Mouse (Mus musculus): ENCODE measurements around the gene 1190005I06Rik.
A peak's percentile ranks its signal among the peaks of the same experiment; 100 is the strongest.

Gene 1190005I06Rik

DNA sequence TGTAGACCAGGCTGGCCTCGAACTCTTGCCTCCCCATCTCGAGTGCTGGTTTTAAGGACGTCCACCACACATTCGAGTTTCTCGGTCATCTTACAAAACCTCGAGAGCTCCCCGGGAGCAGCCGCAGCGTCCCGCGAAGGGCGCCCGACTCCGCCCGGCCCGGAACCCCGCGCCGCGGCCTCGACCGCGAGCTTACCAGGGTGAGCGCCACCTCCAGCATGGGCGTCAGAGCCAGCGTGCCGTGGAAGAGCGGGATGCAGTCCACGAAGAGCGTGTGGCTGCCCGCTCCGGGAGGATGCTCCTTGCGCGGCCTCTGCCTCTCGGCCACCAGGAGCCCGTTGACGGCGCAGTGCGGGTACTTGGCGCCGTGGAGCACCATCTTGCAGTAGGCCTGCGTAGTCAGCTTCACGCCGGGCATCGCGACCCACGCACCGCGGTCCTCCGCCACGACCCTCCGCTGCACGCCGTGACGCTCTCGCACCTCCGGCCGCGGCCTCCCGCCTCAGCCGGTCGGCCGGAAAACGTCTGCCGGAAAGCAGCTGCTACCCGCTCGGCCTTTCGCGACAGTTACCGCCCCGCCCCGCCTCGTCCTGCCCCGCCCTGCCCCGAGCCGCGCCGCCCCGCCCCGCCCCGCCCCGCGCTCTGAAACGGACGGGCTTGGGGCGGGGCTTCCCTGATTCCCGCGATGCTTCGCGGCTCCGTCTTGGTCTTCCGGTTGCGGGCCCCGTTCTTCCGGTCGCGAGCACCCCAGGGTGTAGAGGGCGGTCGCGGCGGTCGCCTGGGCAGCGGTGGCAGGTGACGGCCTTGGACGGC, 20.3 kb upstream of the 1190005I06Rik start, which contains the start of the genes Gm27021 and Cox4i1:
TSS of gene Gm27021 (minus strand) at position 519 of the 813 bp plus-strand sequence.
TSS of gene Cox4i1 (plus strand) at position 662 of the 813 bp plus-strand sequence.
- peak; percentile 90 for DNase-seq (ENCODE audit: low spot score)

GRCm38 (mm10) chr8:120666807-120667470, 19.5 kb upstream of the 1190005I06Rik start:
- DNase-seq (ENCODE audit: low spot score), result no peak

- DNase-seq (ENCODE audit: low spot score), result no peak
Measured at GRCm38 (mm10) chr8:120665726-120666455, 18.5 kb upstream of the 1190005I06Rik start.

GRCm38 (mm10) chr8:120664566-120664965, 17.1 kb upstream of the 1190005I06Rik start:
- no peak for DNase-seq (ENCODE audit: low spot score)

DNA sequence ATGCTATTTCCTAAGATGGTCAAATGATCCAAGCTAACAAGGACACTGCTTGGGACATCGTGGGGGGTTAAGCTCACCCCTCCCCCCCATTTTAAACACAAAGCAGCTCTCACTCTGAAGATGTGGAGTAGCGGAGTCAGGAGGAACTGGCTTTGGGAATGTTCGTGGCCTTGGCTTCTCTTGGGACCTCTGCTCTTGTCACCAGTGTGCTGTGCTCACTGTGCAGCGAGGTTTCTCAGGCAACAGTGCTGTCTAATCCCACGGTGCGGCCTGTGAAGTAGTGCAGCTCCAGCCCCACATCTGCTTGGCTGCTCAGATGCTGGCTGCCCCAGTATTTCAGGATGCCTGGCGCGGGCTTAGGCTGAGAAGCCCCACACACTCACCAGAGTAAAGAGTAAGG, 10.0 kb upstream of the 1190005I06Rik start:
- DNase-seq (ENCODE audit: low spot score), result no peak

GRCm38 (mm10) chr8:120656322-120657052, 9.1 kb upstream of the 1190005I06Rik start:
- no peak for DNase-seq (ENCODE audit: low spot score)

DNA sequence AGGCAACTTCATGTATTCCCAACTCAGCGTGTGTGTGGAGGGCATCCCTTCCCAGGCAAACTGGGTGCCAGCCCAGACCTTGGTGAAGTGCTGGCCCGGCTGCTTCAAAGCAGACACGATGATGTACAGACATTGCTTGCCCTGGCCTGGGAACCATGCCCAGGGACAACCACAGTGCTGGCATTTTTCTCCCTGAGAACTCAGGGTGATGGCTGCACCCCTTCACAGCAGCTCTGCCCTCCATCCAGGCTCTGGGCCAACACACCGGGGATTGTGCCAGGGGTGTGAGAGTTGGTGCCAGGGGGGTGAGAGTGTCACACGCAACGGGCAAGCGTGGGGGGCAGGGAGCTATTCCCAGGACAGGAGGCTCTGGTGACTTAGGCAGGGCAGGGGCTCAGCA, 2.8 kb downstream of the 1190005I06Rik start:
- no peak for DNase-seq (ENCODE audit: low spot score)

DNA sequence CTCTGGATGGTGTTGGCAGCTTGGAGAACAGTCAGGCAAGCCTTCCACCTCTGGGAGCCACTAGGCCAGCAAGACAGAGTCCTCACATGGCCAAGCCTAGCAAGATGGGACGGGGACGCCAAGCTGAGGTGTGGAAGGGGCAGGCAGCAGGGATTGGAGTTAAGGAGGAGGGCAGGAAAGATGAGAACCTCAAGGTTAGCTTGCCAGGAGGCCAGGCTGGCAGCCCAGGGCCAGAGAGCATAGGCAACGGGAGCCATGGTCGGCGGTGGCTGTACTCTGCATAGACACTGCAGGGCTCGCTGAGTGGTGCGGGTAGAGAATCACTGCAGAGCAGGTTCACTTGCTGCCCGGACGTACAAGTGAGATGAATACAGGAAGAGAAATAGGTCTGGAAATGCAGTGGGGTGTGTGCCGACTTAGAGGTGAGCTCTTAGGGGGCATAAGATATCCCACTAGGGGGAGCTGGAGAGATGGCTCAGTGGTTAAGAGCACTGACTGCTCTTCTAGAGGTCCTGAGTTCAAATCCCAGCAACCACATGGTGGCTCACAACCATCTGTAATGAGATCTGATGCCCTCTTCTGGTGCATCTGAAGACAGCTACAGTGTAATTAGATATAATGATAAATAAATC, 5.3 kb downstream of the 1190005I06Rik start:
- no peak for DNase-seq (ENCODE audit: low spot score)

- no peak for DNase-seq (ENCODE audit: low spot score)
Measured at GRCm38 (mm10) chr8:120641245-120641644, 6.2 kb downstream of the 1190005I06Rik start.

DNA sequence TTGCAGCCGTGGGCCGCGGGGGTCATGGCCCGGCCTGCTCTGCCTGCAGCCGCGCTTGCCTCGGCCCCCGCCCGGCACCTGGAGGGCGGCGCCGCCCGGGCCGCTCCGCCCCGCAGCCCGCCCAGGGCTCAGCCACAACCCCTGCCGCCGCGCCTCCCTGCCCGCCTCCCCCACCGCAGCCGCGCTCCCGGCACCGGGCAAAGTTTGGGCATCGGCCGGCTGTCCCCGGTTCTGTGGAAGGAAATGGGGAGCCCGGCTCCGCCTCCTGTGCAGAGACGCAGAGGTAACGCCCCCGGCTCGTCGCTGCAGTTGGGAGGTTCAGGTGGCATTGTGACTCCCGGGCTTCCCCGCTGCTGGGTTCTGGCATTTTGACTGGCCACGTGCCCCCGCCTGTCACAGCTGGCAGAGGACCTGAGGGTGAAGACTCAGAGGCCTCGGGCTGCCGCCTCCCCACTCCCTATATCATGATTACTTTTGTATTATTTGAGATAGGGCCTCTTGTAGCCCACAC, 13.0 kb downstream of the 1190005I06Rik start:
- DNase-seq (ENCODE audit: low spot score), result peak; percentile 18

GRCm38 (mm10) chr8:120633665-120634271, 13.7 kb downstream of the 1190005I06Rik start:
- DNase-seq (ENCODE audit: low spot score), result no peak

DNA sequence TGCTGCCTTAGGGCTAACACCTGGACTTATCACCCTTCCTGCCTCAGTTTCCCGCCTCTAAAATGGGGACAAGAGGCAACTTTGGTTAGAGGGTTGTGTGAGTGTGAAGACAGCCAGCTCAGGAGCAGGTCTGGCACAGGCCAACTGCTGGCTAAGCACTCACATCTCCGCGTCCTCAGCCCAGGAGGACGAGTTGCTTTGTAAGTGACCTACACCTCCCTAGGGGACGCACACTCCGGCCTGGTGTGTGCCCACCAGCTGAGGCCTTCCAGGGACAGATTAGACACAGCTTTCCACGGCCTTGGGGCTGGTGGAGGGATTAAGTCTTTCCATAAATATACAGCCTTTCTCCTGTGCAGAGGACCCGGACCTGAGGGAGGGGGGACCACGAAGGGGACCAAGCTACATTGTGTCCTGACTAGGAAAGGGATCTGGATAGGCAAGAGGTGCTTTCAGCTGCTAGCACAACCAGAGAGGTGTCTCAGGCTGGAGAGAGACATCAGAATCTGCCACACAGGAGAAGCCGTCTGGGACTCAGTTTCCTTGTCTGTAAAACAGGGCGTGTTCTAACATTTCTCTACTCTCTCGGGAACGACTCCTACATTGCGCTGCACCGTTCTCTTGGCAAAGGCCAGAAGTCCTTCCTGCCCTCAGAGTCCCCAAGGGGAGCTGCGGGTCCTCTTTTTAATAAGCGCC, 14.3 kb downstream of the 1190005I06Rik start:
- no peak for DNase-seq (ENCODE audit: low spot score)

- DNase-seq (ENCODE audit: low spot score), result no peak
Measured at GRCm38 (mm10) chr8:120631441-120632375, 15.7 kb downstream of the 1190005I06Rik start.

GRCm38 (mm10) chr8:120630848-120631247, 16.6 kb downstream of the 1190005I06Rik start:
- DNase-seq (ENCODE audit: low spot score), result no peak

GRCm38 (mm10) chr8:120630031-120630430, 17.4 kb downstream of the 1190005I06Rik start:
- DNase-seq (ENCODE audit: low spot score), result no peak

GRCm38 (mm10) chr8:120627298-120627697, 20.1 kb downstream of the 1190005I06Rik start:
- DNase-seq (ENCODE audit: low spot score), result no peak

DNA sequence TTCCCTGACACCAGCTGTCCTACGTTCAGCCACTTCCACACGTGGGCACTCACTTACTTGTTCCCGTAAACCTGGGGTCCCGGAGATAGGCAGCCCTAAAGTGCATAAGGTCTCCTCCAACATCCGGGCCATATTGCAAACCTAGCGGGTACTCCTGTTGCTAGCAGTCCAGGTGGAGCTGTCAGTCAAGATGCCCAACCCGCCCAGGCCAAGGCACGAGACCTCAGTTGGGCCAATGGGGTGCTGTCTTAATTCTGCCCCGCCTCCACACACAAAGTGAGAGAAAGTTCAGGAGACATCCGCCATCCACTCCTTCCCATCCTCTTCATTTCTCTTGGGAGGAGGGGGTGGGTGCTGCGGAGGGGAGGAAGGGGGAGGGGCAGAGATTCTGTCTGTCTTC, 21.0 kb downstream of the 1190005I06Rik start:
- DNase-seq (ENCODE audit: low spot score), result no peak

DNA sequence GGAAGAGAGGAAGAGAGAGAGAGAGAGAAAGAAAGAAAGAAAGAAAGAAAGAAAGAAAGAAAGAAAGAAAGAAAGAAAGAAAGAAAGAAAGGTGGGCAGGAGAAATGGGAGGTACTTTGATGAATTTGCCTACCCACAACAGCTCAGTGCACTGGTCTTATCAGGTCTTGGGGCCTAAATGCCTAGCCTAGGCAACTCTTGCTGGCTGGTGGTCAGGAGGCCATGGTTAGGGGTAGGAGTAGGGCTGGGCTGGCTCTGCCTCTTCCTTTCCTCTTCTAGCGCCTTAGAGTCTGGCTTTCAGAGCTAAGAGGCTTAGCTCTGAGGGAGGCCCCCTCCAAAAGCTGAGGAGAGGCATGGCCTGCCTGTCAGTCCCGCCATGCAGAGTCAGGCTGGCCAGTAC, 23.8 kb downstream of the 1190005I06Rik start:
- DNase-seq (ENCODE audit: low spot score), result no peak

- no peak for DNase-seq (ENCODE audit: low spot score)
Measured at GRCm38 (mm10) chr8:120622161-120622560, 25.3 kb downstream of the 1190005I06Rik start.

Data from spleen, adult 12 weeks (tissue).